Mouse (Mus musculus) olfactory bulb, adult 2 months (tissue): ENCODE results near the gene Dusp5.

Experiments used
- CTCF ChIP-seq: fragments of 200-500 bp; IDR thresholded peaks from 2 replicates; pipeline ENCODE4 v1.5.1; 2012; ENCODE audit warnings: low read depth, mild to moderate bottlenecking, low read length, moderate library complexity; ENCODE audit not compliant: insufficient read depth
- POLR2A ChIP-seq: fragments of 200-500 bp; IDR thresholded peaks from 2 replicates; pipeline ENCODE4 v1.6.1; 2012; ENCODE audit warnings: mild to moderate bottlenecking, low read depth, low read length, moderate library complexity; ENCODE audit not compliant: insufficient read depth

GRCm38 (mm10) chr19:53543602-53544001, 14.7 kb downstream of the Dusp5 start:
- no peak for TF ChIP-seq POLR2A
- no peak for TF ChIP-seq CTCF
